Mouse (Mus musculus): ENCODE measurements around the gene Foxk1. TPM values are rescaled to one million over a fixed set of nuclear protein-coding genes. Genes with fewer than 3 reads are reported as not detected.

Gene Foxk1
- total RNA-seq (2021), result 10 to 100 TPM; 15.7 to 15.8 TPM

GRCm38 (mm10) chr5:142400981-142401640 is at the start of gene Foxk1:
Gene Foxk1 (plus strand): TSS chr5:142401497.
- peak; percentile 98 to 99 for DNase-seq
- intact Hi-C loops (cut with DNase I), result loop anchor here (1.0 kb wide), 1 partner anchor 34 kb away; no protein-coding TSS in a partner anchor

GRCm38 (mm10) chr5:142352336-142352892 is 48.9 kb upstream of the Foxk1 start:
- intact Hi-C loops (cut with DNase I), result no loop called here
- DNase-seq, result no peak

- intact Hi-C loops (cut with DNase I), result no loop called here
- DNase-seq, result no peak
Observed at GRCm38 (mm10) chr5:142355144-142355543, 46.2 kb upstream of the Foxk1 start.

GRCm38 (mm10) chr5:142361166-142361565 is 40.1 kb upstream of the Foxk1 start:
- DNase-seq, result no peak
- intact Hi-C loops (cut with DNase I), result no loop called here

- intact Hi-C loops (cut with DNase I), result no loop called here
- DNase-seq, result no peak
Observed at GRCm38 (mm10) chr5:142362894-142363293, 38.4 kb upstream of the Foxk1 start.

GRCm38 (mm10) chr5:142364095-142364494 is 37.2 kb upstream of the Foxk1 start:
- no peak for DNase-seq
- intact Hi-C loops (cut with DNase I), result no loop called here

- intact Hi-C loops (cut with DNase I), result loop anchor here (1.0 kb wide), 2 partner anchors 34 to 81 kb away; partner anchors contain the start of gene Foxk1
- peak; percentile 100 for DNase-seq
Observed at GRCm38 (mm10) chr5:142367085-142368081, 33.9 kb upstream of the Foxk1 start.

GRCm38 (mm10) chr5:142368122-142368521 is 33.2 kb upstream of the Foxk1 start:
- intact Hi-C loops (cut with DNase I), result no loop called here
- DNase-seq, result no peak

- intact Hi-C loops (cut with DNase I), result no loop called here
Observed at GRCm38 (mm10) chr5:142370406-142371171, 30.7 kb upstream of the Foxk1 start.

GRCm38 (mm10) chr5:142371172-142372155 is 29.8 kb upstream of the Foxk1 start:
- DNase-seq, result no peak
- intact Hi-C loops (cut with DNase I), result no loop called here

More at GRCm38 (mm10) chr5:142370406-142371171, 30.7 kb upstream of the Foxk1 start:
- DNase-seq, result no peak

GRCm38 (mm10) chr5:142372207-142372606 is 29.1 kb upstream of the Foxk1 start:
- intact Hi-C loops (cut with DNase I), result no loop called here
- no peak for DNase-seq

- no peak for DNase-seq
- intact Hi-C loops (cut with DNase I), result no loop called here
Observed at GRCm38 (mm10) chr5:142374343-142374742, 27.0 kb upstream of the Foxk1 start.

GRCm38 (mm10) chr5:142375641-142376040 is 25.7 kb upstream of the Foxk1 start:
- intact Hi-C loops (cut with DNase I), result no loop called here
- DNase-seq, result no peak

- no peak for DNase-seq
Observed at GRCm38 (mm10) chr5:142376071-142376470, 25.2 kb upstream of the Foxk1 start.

GRCm38 (mm10) chr5:142378068-142378467 is 23.2 kb upstream of the Foxk1 start:
- no peak for DNase-seq

More at GRCm38 (mm10) chr5:142376071-142376470, 25.2 kb upstream of the Foxk1 start:
- intact Hi-C loops (cut with DNase I), result no loop called here

GRCm38 (mm10) chr5:142380491-142380890 is 20.8 kb upstream of the Foxk1 start:
- intact Hi-C loops (cut with DNase I), result no loop called here
- DNase-seq, result no peak

More at GRCm38 (mm10) chr5:142378068-142378467, 23.2 kb upstream of the Foxk1 start:
- intact Hi-C loops (cut with DNase I), result no loop called here

GRCm38 (mm10) chr5:142384911-142385660 is 16.2 kb upstream of the Foxk1 start:
- peak in 1 of 2 experiments; percentile 39 for DNase-seq
- intact Hi-C loops (cut with DNase I), result no loop called here

GRCm38 (mm10) chr5:142386329-142386728 is 15.0 kb upstream of the Foxk1 start:
- DNase-seq, result no peak
- intact Hi-C loops (cut with DNase I), result no loop called here
